Mouse (Mus musculus) effector memory CD4-positive, alpha-beta T cell, adult 7 months (primary cell): ENCODE results near the gene Ces1c. TPM values are rescaled to one million over a fixed set of nuclear protein-coding genes. Genes with fewer than 3 reads are reported as not detected.

Experiments used
- polyA plus RNA-seq: library from polyadenylated mRNA; unstranded; fragments of 100-300 nt; shearing (Covaris generic); gene quantifications from one replicate; pipeline ENCODE4 v1.2.1, GENCODE M21; 2017

The Ces1c gene
- not detected for polyA plus RNA-seq

GRCm38 (mm10) chr8:93131233-93131980 is at the start of gene Ces1c:
Gene Ces1c, minus strand, starts transcription at chr8:93131283.

GRCm38 (mm10) chr8:93079887-93080286 is 51.2 kb downstream of the Ces1c start, which contains the start of gene Ces1b:
Gene Ces1b, minus strand, starts transcription at chr8:93080017.

Other genes with a start within 250 kb of the Ces1c start
- gene Capns2, start 229.9 kb downstream of the Ces1c start, polyA plus RNA-seq: not detected
- not detected for gene Slc6a2, start 171.2 kb downstream of the Ces1c start, polyA plus RNA-seq
- not detected for gene Ces1a, start 83.1 kb downstream of the Ces1c start, polyA plus RNA-seq
- gene Ces1b, start 51.3 kb downstream of the Ces1c start, polyA plus RNA-seq: not detected
- not detected for gene Ces1d, start 66.6 kb upstream of the Ces1c start, polyA plus RNA-seq
- gene Ces1e, start 98.3 kb upstream of the Ces1c start, polyA plus RNA-seq: not detected
- gene Ces1f, start 148.5 kb upstream of the Ces1c start, polyA plus RNA-seq: not detected
- gene Ces1g, start 206.0 kb upstream of the Ces1c start, polyA plus RNA-seq: not detected
- not detected for gene Ces1h, start 248.4 kb upstream of the Ces1c start, polyA plus RNA-seq